In the genomic region with DNA sequence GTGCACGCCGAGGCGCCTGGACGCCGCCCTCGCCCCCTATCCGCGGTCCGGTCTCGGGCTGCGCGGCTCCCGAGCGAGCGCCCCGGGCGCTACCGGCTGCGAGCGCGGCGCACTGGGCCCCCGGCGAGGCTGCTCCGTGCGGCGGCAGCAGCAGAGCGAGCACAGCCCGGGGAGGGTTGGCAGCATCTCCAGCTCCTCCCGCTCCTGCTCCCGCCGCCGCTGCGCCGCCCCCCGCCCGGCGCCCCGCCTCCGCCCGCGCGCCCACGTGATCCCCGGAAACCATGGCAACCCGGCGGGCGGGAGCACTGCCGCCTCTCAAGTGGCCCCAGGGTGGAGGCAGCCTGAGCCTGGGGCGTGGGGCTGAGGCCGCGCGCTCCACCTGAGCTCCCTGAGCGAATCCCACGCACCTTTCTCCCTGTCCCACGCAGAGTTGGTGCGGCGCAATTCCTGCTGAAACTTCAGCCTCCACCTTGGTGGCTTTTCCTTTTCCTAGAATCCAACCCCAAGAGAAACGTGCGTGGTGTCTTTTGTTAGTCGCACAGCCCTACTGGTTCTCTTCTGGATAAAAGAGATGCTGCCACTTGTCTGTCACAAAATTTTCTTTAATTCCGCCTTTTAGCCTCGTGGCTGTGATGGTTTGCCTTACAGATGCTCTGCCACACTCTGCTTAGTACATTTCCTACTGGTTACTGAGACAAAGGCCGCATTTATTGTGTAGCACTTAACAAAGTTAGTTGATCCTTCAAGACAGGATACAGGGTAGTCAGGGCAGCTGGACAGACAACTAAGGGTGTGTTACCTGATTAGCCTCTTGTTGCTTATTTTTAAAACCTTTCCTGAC, we compare ENCODE assay signal across 8 mouse cellular contexts. TPM values are rescaled to one million over a fixed set of nuclear protein-coding genes. Genes with fewer than 3 reads are reported as not detected.
DNase-seq lines count a peak whose midpoint lies in the region; ATAC-seq and TF ChIP-seq lines count a peak whose summit lies in the region.

A gene (minus strand): TSS at position 207 of the 841 bp plus-strand sequence.

- peak within 1 kb of the TSS; percentile 37; the same call in 1 of the 2 replicates for H3K27ac ChIP-seq in ES-Bruce4 (ENCODE audit: insufficient read depth, low read length)
- peak within 1 kb of the TSS; percentile 98 for H3K27ac ChIP-seq in forebrain, embryonic 14.5 days (ENCODE audit: low read depth, low read length)
- peak within 1 kb of the TSS; percentile 96 for H3K27ac ChIP-seq in neural tube, embryonic 15.5 days (replicated peaks)

- intact Hi-C loops in heart, postnatal 14 days (cut with DNase I), result loop anchor here (5.0 kb wide), 1 partner anchor 81 kb away; no protein-coding TSS in a partner anchor

- peak within 1 kb of the TSS; percentile 96 for H3K4me3 ChIP-seq in ES-Bruce4 (ENCODE audit: low read depth, low read length)
- H3K4me3 ChIP-seq in forebrain, embryonic 14.5 days (ENCODE audit: low read depth, low read length), result peak within 1 kb of the TSS; percentile 84
- H3K4me3 ChIP-seq in neural tube, embryonic 15.5 days (replicated peaks), result peak within 1 kb of the TSS; percentile 82

- ATAC-seq in cerebellum, adult (ENCODE audit: insufficient number of reproducible peaks, low FRiP score, low TSS enrichment), result peak; percentile 87
- peak; percentile 95 for ATAC-seq in forebrain, embryonic 14.5 days
- ATAC-seq in neural tube, embryonic 15.5 days (ENCODE audit: low FRiP score), result peak; percentile 93

- peak; percentile 96 for DNase-seq in forebrain, embryonic 14.5 days (ENCODE audit: low spot score)
- peak; percentile 90 to 94 for DNase-seq in heart, postnatal 14 days
- peak; percentile 92 for DNase-seq in layer of hippocampus, adult 11-12 months (ENCODE audit: low spot score)
- DNase-seq in lung, adult 18-20 months, result peak; percentile 86 to 89
- DNase-seq in testis, postnatal 14 days (ENCODE audit: low spot score), result peak; percentile 92

- no peaks in the 10 kb centered on the region for H3K36me3 ChIP-seq in ES-Bruce4 (ENCODE audit: control insufficient read depth, insufficient read depth, low read length, poor library complexity, severe bottlenecking)
- H3K36me3 ChIP-seq in forebrain, embryonic 14.5 days (ENCODE audit: control insufficient read depth, insufficient read depth, low read length), result no peaks in the 10 kb centered on the region
- no peaks in the 10 kb centered on the region for H3K36me3 ChIP-seq in neural tube, embryonic 15.5 days

- H3K4me1 ChIP-seq in ES-Bruce4 (ENCODE audit: control insufficient read depth, insufficient read depth, low read length), result no peaks in the 10 kb centered on the region
- H3K4me1 ChIP-seq in forebrain, embryonic 14.5 days (ENCODE audit: control insufficient read depth, insufficient read depth, low read length), result peaks cover 21% of the 10 kb centered on the region
- H3K4me1 ChIP-seq in neural tube, embryonic 15.5 days, result peaks cover 31% of the 10 kb centered on the region

- H3K27me3 ChIP-seq in ES-Bruce4 (ENCODE audit: control insufficient read depth, insufficient read depth, low read length, poor library complexity, severe bottlenecking), result no peaks in the 10 kb centered on the region
- H3K27me3 ChIP-seq in forebrain, embryonic 14.5 days (replicated peaks; ENCODE audit: control insufficient read depth, insufficient read depth, low read length), result no peaks in the 10 kb centered on the region
- no peaks in the 10 kb centered on the region for H3K27me3 ChIP-seq in neural tube, embryonic 15.5 days (replicated peaks)

- TF ChIP-seq EP300 in ES-Bruce4 (IDR thresholded peaks at IDR 0.05; ENCODE audit: insufficient read depth, low read depth, low read length), result no peak

- peak within 1 kb of the TSS; percentile 66 for H3K4me2 ChIP-seq in forebrain, embryonic 14.5 days (ENCODE audit: low read length)
- peak within 1 kb of the TSS; percentile 75 for H3K4me2 ChIP-seq in neural tube, embryonic 15.5 days

- no peak for TF ChIP-seq CTCF in ES-Bruce4 (IDR thresholded peaks at IDR 0.05; ENCODE audit: low read depth, low read length)

- no peaks in the 10 kb centered on the region for H3K9me3 ChIP-seq in ES-Bruce4 (replicated peaks; ENCODE audit: control insufficient read depth, insufficient read depth, low read length, poor library complexity, severe bottlenecking)
- no peaks in the 10 kb centered on the region for H3K9me3 ChIP-seq in forebrain, embryonic 14.5 days (replicated peaks; ENCODE audit: control insufficient read depth, low read length)
- H3K9me3 ChIP-seq in neural tube, embryonic 15.5 days (replicated peaks), result no peaks in the 10 kb centered on the region

- no peak for TF ChIP-seq POLR2A in ES-Bruce4 (IDR thresholded peaks at IDR 0.05; ENCODE audit: insufficient read depth, low read length)

- 1% methylated on average over 48 of the region's 64 CpGs for WGBS in forebrain, embryonic 14.5 days
- WGBS in neural tube, embryonic 15.5 days, result under 1% methylated on average over 61 of the region's 64 CpGs

- H3K9ac ChIP-seq in ES-Bruce4 (ENCODE audit: low read depth, poor library complexity, severe bottlenecking), result peak within 1 kb of the TSS; percentile 76
- peak within 1 kb of the TSS; percentile 95 for H3K9ac ChIP-seq in forebrain, embryonic 14.5 days (ENCODE audit: low read length)
- H3K9ac ChIP-seq in neural tube, embryonic 15.5 days (replicated peaks), result peak within 1 kb of the TSS; percentile 85

RNA-seq across cellular contexts. Expression of the gene that starts here (rescaled TPM):
- 8.9 and 9.0 TPM in 2 replicates for polyA plus RNA-seq in ES-Bruce4 (2011; ENCODE audit: insufficient read depth, insufficient read length, low read depth, missing spikeins)
- polyA plus RNA-seq in forebrain, embryonic 14.5 days (2014; fragmentation: Nextera tagmentation; extraction: Ambion mirVana), result 114 and 139 TPM in 2 replicates
- total RNA-seq in heart, postnatal 14 days (2021), result 10 to 100 TPM in 1 of 2 experiments, 1 to 10 TPM in 1; 3.8 to 13.1 TPM
- polyA plus RNA-seq in neural tube, embryonic 15.5 days (2015; fragmentation: Nextera tagmentation; extraction: Ambion mirVana), result 99.0 and 123 TPM in 2 replicates

Comparison
In these comparisons a context has a peak if more than half of its experiments do, and no peak if none do; other contexts are left out.
1. Peak in every context shown above with its lines: DNase-seq, ATAC-seq, H3K4me3 ChIP-seq and H3K27ac ChIP-seq.
2. RNA of the gene that starts here (polyA plus RNA-seq): 99.0 to 123 TPM in neural tube, embryonic 15.5 days and 114 to 139 TPM in forebrain, embryonic 14.5 days; 8.9 to 9.0 TPM in ES-Bruce4; every median in the first group is over 10 times any median in the second.
3. H3K27ac ChIP-seq: peak in every context shown above with its lines; median percentile 98 in forebrain, embryonic 14.5 days; 96 in neural tube, embryonic 15.5 days; 37 in ES-Bruce4.